In genomic region chr7:29540631-29541030, GRCm38 (mm10) we compare ENCODE assay signal across 15 mouse cellular contexts.
"Had no signal": no experiment of that assay in that cellular context is flagged by ENCODE, and none has a peak within 500 bp of the region (broad histone marks: within the 10 kb centered on the region; RNA-seq: fewer than 3 reads in every experiment).

No protein-coding gene starts in this region.

- DNase-seq: kidney, adult 11 months; kidney, postnatal 10 days; kidney, postnatal 4 days; left cerebral cortex, postnatal 4 days; retina, postnatal 1 day; right cerebral cortex, postnatal 14 days; thymus, adult 18-20 months; thymus, postnatal 14 days had no signal

- H3K9ac ChIP-seq: limb, embryonic 13.5 days; liver, embryonic 15.5 days; lung, embryonic 15.5 days; midbrain, embryonic 12.5 days; neural tube, embryonic 15.5 days had no signal

- H3K36me3 ChIP-seq: limb, embryonic 13.5 days; liver, embryonic 15.5 days; lung, embryonic 15.5 days; midbrain, embryonic 12.5 days; neural tube, embryonic 15.5 days had no signal

- H3K4me2 ChIP-seq: limb, embryonic 13.5 days; liver, embryonic 15.5 days; lung, embryonic 15.5 days; midbrain, embryonic 12.5 days; neural tube, embryonic 15.5 days had no signal

- H3K27ac ChIP-seq: layer of hippocampus, adult 2 months; limb, embryonic 13.5 days; liver, embryonic 15.5 days; lung, embryonic 15.5 days; midbrain, embryonic 12.5 days; neural tube, embryonic 15.5 days had no signal

- H3K4me3 ChIP-seq: layer of hippocampus, adult 2 months; limb, embryonic 13.5 days; liver, embryonic 15.5 days; lung, embryonic 15.5 days; midbrain, embryonic 12.5 days; myocyte; neural tube, embryonic 15.5 days had no signal

- H3K9me3 ChIP-seq: limb, embryonic 13.5 days; liver, embryonic 15.5 days; lung, embryonic 15.5 days; midbrain, embryonic 12.5 days; neural tube, embryonic 15.5 days had no signal

- H3K4me1 ChIP-seq: limb, embryonic 13.5 days; liver, embryonic 15.5 days; lung, embryonic 15.5 days; midbrain, embryonic 12.5 days; neural tube, embryonic 15.5 days had no signal

- H3K27me3 ChIP-seq: limb, embryonic 13.5 days; liver, embryonic 15.5 days; lung, embryonic 15.5 days; midbrain, embryonic 12.5 days; neural tube, embryonic 15.5 days had no signal
